Mouse (Mus musculus) heart, embryonic 13.5 days (tissue): Measurements from ENCODE around the gene Gnl3l. TPM values are rescaled to one million over a fixed set of nuclear protein-coding genes. Genes with fewer than 3 reads are reported as not detected.

Source experiments
- ATAC-seq: fragments of 200-750 bp; cut with Nextera tagmentation; 2 replicates; pipeline ENCODE4 v1.8.0; 2017; ENCODE audit warnings: moderate TSS enrichment; ENCODE audit not compliant: insufficient number of reproducible peaks, low FRiP score, low TSS enrichment; ENCODE audit errors: extremely low read depth
- H3K27ac ChIP-seq: fragments of 300-500 bp; sonication (generic); replicated peaks from 2 replicates; pipeline ENCODE4 v1.5.1; 2015; ENCODE audit warnings: moderate library complexity, mild to moderate bottlenecking, inconsistent platforms
- H3K27me3 ChIP-seq: fragments of 300-500 bp; sonication (generic); replicated peaks from 2 replicates; pipeline ENCODE4 v1.6.1; 2015; ENCODE audit warnings: mild to moderate bottlenecking, inconsistent platforms
- H3K36me3 ChIP-seq: fragments of 300-500 bp; sonication (generic); 2 replicates; pipeline ENCODE4 v1.6.1; 2015; ENCODE audit warnings: mild to moderate bottlenecking, inconsistent platforms
- H3K4me1 ChIP-seq: fragments of 300-500 bp; sonication (generic); 2 replicates; pipeline ENCODE4 v1.6.1; 2015; ENCODE audit warnings: inconsistent platforms
- H3K4me2 ChIP-seq: fragments of 300-500 bp; sonication (generic); 2 replicates; pipeline ENCODE4 v1.6.1; 2015; ENCODE audit warnings: inconsistent platforms, mild to moderate bottlenecking, moderate library complexity
- H3K4me3 ChIP-seq: fragments of 300-500 bp; sonication (generic); 2 replicates; pipeline ENCODE4 v1.5.1; 2015; ENCODE audit warnings: moderate library complexity, mild to moderate bottlenecking, inconsistent platforms
- H3K9ac ChIP-seq: fragments of 300-500 bp; sonication (generic); 2 replicates; pipeline ENCODE4 v1.6.1; 2015; ENCODE audit warnings: inconsistent platforms, mild to moderate bottlenecking, moderate library complexity
- H3K9me3 ChIP-seq: fragments of 300-500 bp; sonication (generic); 2 replicates; pipeline ENCODE4 v1.6.1; 2016; ENCODE audit warnings: inconsistent platforms
- WGBS: fragments of 180-500 bp; shearing (Covaris S2); methylation state at CpG from one replicate; pipeline ENCODE4 v1.1.7; 2015; ENCODE audit warnings: mixed read lengths; 5-methylcytosine and 5-hydroxymethylcytosine counted together
- polyA plus RNA-seq: library from polyadenylated mRNA; unstranded; fragments of >200 nt; fragmentation: Nextera tagmentation; extraction: Ambion mirVana; gene quantifications from 2 replicates; pipeline ENCODE4 v1.2.1, GENCODE M21; 2015

The Gnl3l gene
- polyA plus RNA-seq, 1 experiment from 2014 or later, result 22.4 TPM

GRCm38 (mm10) chrX:151046321-151046720 is 29.2 kb upstream of the Gnl3l start:
- ATAC-seq, result no peak
- 46% methylated on average over 11 of the region's 11 CpGs for WGBS
- Histone ChIP-seq H3K4me3 (peak overlapping the region; percentile 75), H3K27me3 (no peaks in the 10 kb centered on the region), H3K4me2 (peak overlapping the region; percentile 76), H3K4me1 (peaks cover 19% of the 10 kb centered on the region), H3K9me3 (no peaks in the 10 kb centered on the region), H3K36me3 (no peaks in the 10 kb centered on the region), H3K27ac (peak overlapping the region; percentile 89), H3K9ac (peak overlapping the region; percentile 59; the same call in 1 of the 2 replicates)

- Histone ChIP-seq H3K27me3 (no peaks in the 10 kb centered on the region), H3K9me3 (no peaks in the 10 kb centered on the region), H3K4me2 (peak within 1 kb of the TSS; percentile 76), H3K4me3 (peak within 1 kb of the TSS; percentile 75), H3K27ac (peak within 1 kb of the TSS; percentile 89), H3K4me1 (peaks cover 19% of the 10 kb centered on the region), H3K9ac (peak within 1 kb of the TSS; percentile 91), H3K36me3 (no peaks in the 10 kb centered on the region)
- 78% methylated on average over 8 of the region's 8 CpGs for WGBS
- ATAC-seq, result no peak
These were observed 28.7 kb upstream of the Gnl3l start, which contains the start of gene Fgd1 for GRCm38 (mm10) chrX:151045850-151046249. TSS of gene Fgd1 (plus strand) at chrX:151046150.

DNA sequence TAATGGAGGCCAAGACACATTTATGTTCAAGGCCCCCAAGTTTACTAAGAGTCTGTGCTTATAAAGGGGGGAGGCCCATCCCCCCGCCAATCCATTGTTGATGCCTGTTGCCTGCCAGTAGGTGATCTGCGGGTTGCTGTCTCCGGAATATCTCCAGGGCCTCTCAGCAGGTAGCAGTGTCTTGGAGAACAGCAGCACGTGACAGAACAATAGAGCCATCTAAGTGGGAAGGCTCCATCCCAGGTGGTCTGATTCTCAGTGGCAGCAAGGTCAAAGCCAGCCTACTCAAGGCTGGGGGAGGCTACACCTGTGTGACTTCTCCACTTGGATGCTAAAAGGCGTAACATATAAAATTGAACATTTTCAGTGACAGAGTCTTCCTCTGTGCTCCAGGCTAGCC is 24.1 kb upstream of the Gnl3l start:
- H3K27me3 ChIP-seq, result no peaks in the 10 kb centered on the region
- no peak for ATAC-seq
- 49% methylated on average over 5 of the region's 5 CpGs for WGBS
- H3K27ac ChIP-seq, result no peak overlapping the region
- H3K9me3 ChIP-seq, result no peaks in the 10 kb centered on the region
- H3K4me1 ChIP-seq, result no peaks in the 10 kb centered on the region
- H3K4me2 ChIP-seq, result no peak overlapping the region
- no peaks in the 10 kb centered on the region for H3K36me3 ChIP-seq
- H3K4me3 ChIP-seq, result no peak overlapping the region
- no peak overlapping the region for H3K9ac ChIP-seq

DNA sequence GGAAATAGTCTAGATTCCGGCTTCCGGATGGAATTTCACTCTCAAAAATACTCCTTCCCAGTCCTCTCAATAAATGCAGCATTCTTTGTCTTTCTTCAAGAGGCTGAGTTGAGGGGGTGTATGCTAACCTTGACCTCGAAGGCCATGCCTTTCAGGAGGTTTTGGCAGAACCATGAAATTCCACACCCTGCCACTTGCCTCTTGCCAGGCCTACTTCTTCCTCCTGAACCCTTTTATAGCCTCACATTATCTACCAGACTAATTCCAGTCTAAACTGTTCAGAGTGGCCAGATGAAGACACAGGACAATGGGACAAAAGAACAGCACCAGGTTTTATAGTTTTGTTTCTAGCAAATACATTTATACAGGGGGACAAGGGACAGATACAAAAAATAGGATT is 14.3 kb upstream of the Gnl3l start:
- no peak overlapping the region for H3K4me2 ChIP-seq
- H3K4me1 ChIP-seq, result 0 out of 2 replicates have a peak, but pooled peaks cover 5% of the 10 kb centered on the region
- no peak for ATAC-seq
- H3K4me3 ChIP-seq, result no peak overlapping the region
- WGBS, result 50% methylated on average over 3 of the region's 3 CpGs
- H3K36me3 ChIP-seq, result no peaks in the 10 kb centered on the region
- H3K27me3 ChIP-seq, result no peaks in the 10 kb centered on the region
- H3K27ac ChIP-seq, result peak overlapping the region; percentile 54
- no peaks in the 10 kb centered on the region for H3K9me3 ChIP-seq
- no peak overlapping the region for H3K9ac ChIP-seq

DNA sequence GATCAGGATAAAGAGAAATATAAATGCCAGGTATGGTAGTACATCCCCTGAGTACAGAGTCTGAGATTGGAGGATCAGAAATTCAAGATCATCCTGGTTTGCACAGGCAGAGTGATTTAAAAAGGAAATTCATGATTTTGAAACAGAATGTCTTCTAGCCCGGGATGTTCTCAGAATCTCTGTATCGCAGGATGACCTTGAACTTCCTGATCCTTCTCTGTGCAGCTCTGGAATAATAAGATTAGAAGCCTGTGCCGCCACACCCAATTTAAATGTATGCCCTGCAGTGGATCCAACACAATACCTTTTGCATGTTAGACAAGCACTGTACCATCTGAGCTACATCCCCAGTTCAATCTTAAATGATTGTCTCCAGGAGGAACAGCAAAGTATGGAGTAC is 1.7 kb upstream of the Gnl3l start:
- peaks cover 6% of the 10 kb centered on the region for H3K36me3 ChIP-seq
- WGBS, result 74% methylated on average over 3 of the region's 3 CpGs
- H3K27me3 ChIP-seq, result no peaks in the 10 kb centered on the region
- ATAC-seq, result no peak
- H3K4me1 ChIP-seq, result peaks cover 6% of the 10 kb centered on the region
- H3K9ac ChIP-seq, result no peak overlapping the region
- peak overlapping the region; percentile 76; the same call in 1 of the 2 replicates for H3K27ac ChIP-seq
- no peaks in the 10 kb centered on the region for H3K9me3 ChIP-seq
- H3K4me2 ChIP-seq, result 0 out of 2 replicates have a peak overlapping the region, but pooled peaks have one; percentile 68
- H3K4me3 ChIP-seq, result no peak overlapping the region

DNA sequence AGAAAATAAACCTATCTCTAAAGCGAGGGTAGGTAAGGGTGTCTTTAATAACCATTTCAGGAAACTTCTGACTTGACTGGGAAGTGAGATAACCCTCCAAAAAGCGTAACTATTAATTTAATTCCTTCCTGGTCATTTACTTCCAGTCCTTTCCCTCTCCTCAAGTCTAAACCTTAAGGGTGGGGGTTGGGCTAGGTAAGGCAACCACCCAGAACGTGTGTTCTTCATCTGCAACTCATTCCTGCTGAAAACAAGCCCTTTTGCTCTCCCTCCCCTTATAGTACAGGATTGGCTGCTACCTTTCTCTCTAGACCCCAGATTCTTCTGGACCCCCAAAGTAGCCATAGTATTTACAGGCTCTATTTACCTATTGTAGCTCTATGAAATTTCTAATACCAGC is 775 bp upstream of the Gnl3l start:
- peak overlapping the region; percentile 76 for H3K27ac ChIP-seq
- ATAC-seq, result no peak
- peaks cover 11% of the 10 kb centered on the region for H3K36me3 ChIP-seq
- peak overlapping the region; percentile 59 for H3K4me3 ChIP-seq
- H3K4me2 ChIP-seq, result peak overlapping the region; percentile 68
- peaks cover 6% of the 10 kb centered on the region for H3K4me1 ChIP-seq
- 6% methylated on average over 3 of the region's 3 CpGs for WGBS
- H3K9me3 ChIP-seq, result no peaks in the 10 kb centered on the region
- no peaks in the 10 kb centered on the region for H3K27me3 ChIP-seq
- peak overlapping the region; percentile 72 for H3K9ac ChIP-seq

DNA sequence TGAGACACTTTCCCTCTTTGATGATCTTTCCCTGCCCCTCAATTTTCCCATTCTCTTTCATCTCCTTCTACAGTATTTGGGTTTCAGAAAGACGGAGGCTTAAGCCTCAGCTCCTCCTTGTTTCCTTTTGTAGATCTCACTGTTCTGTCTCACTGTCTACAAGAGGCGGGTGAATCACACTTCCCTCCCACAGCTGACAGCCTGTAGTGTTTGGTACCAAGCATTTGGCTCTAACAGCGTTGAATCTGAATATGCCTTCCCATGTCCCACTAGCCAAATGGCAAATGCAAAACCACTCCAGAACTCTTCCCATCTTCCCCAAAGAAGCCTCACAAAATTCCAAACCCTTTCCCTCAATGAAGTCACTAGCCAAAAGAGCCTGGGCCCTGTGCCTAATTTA is 20.3 kb downstream of the Gnl3l start:
- ATAC-seq, result no peak
- no peak overlapping the region for H3K4me3 ChIP-seq
- 75% methylated on average over 3 of the region's 3 CpGs for WGBS
- H3K27me3 ChIP-seq, result no peaks in the 10 kb centered on the region
- H3K9me3 ChIP-seq, result no peaks in the 10 kb centered on the region
- H3K36me3 ChIP-seq, result peaks cover 90% of the 10 kb centered on the region
- no peak overlapping the region for H3K9ac ChIP-seq
- H3K4me1 ChIP-seq, result no peaks in the 10 kb centered on the region
- no peak overlapping the region for H3K4me2 ChIP-seq
- H3K27ac ChIP-seq, result no peak overlapping the region

DNA sequence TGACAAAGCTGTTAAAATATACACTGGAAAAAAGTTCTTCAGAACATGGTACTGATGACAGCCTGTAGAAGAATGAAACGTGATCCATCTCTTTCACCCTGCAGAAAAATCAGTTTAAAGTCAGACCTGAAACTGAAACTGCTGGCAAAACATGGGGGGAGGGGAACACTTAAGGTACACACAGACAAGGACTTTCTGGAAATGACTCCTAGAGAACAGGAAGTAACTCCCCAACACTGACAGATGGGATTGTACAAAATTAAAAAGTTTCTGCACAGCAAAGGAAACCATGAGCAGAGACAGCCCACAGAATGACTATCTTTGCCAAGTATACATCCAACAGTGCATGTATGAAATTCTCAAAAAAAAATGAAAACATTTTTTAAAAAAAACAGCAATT is 35.5 kb downstream of the Gnl3l start:
- no peak overlapping the region for H3K4me2 ChIP-seq
- H3K36me3 ChIP-seq, result peaks cover 28% of the 10 kb centered on the region
- ATAC-seq, result no peak
- H3K4me1 ChIP-seq, result no peaks in the 10 kb centered on the region
- H3K27ac ChIP-seq, result no peak overlapping the region
- H3K4me3 ChIP-seq, result no peak overlapping the region
- H3K27me3 ChIP-seq, result no peaks in the 10 kb centered on the region
- 54% methylated on average over 1 of the region's 1 CpGs for WGBS
- no peak overlapping the region for H3K9ac ChIP-seq
- H3K9me3 ChIP-seq, result no peaks in the 10 kb centered on the region

DNA sequence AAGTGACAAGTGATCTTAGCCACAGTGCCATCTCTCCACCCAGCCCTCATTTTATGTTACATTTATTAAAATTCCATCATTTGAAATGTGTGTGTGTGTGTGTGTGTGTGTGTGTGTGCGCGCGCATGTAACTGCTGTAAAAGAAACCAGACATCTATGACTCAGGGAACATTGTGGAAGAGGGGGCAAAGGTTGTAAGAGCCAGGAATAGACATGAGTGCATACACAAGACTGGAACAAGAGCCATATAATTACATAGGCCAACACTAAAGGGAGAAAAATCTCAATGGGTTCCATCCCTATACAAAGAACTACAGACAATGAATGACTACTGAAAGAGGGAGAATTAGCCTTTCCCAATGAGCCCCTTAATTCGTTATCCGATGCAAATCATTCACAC is 41.7 kb downstream of the Gnl3l start:
- H3K4me3 ChIP-seq, result no peak overlapping the region
- ATAC-seq, result no peak
- H3K4me1 ChIP-seq, result no peaks in the 10 kb centered on the region
- no peak overlapping the region for H3K9ac ChIP-seq
- 83% methylated on average over 5 of the region's 5 CpGs for WGBS
- no peak overlapping the region for H3K27ac ChIP-seq
- H3K36me3 ChIP-seq, result no peaks in the 10 kb centered on the region
- no peaks in the 10 kb centered on the region for H3K27me3 ChIP-seq
- H3K9me3 ChIP-seq, result no peaks in the 10 kb centered on the region
- no peak overlapping the region for H3K4me2 ChIP-seq

- Histone ChIP-seq H3K9me3 (no peaks in the 10 kb centered on the region), H3K36me3 (no peaks in the 10 kb centered on the region), H3K4me2 (no peak overlapping the region), H3K9ac (no peak overlapping the region), H3K27me3 (no peaks in the 10 kb centered on the region), H3K4me3 (no peak overlapping the region), H3K4me1 (no peaks in the 10 kb centered on the region), H3K27ac (no peak overlapping the region)
- 24% methylated on average over 2 of the region's 2 CpGs for WGBS
- ATAC-seq, result no peak
These were observed 54.1 kb downstream of the Gnl3l start for GRCm38 (mm10) chrX:150963027-150963426.

DNA sequence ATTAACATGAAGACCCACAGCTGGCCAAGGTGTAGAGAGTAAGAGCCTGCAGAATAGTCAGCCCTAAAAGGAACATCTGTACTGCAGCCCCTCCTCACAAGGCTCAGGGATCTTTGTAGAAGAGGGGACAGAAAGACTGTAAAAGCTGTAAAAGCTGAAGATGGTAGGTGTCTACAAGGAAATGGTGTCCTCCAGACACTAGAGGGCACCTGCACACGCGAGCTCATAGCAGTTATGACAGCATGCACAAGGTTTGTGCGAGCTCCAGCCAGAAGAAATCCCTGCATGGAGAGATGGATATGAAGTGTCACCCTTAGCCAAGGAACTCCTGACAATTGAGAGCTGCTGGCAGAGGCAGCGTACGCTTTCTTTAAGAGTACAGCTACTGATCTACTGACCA is 56.4 kb downstream of the Gnl3l start:
- H3K9me3 ChIP-seq, result no peaks in the 10 kb centered on the region
- 52% methylated on average over 5 of the region's 5 CpGs for WGBS
- no peak overlapping the region for H3K4me3 ChIP-seq
- H3K4me2 ChIP-seq, result no peak overlapping the region
- no peaks in the 10 kb centered on the region for H3K36me3 ChIP-seq
- no peak for ATAC-seq
- no peak overlapping the region for H3K27ac ChIP-seq
- no peak overlapping the region for H3K9ac ChIP-seq
- no peaks in the 10 kb centered on the region for H3K27me3 ChIP-seq
- no peaks in the 10 kb centered on the region; the same call in 1 of the 2 replicates for H3K4me1 ChIP-seq

GRCm38 (mm10) chrX:150956522-150957300 is 60.4 kb downstream of the Gnl3l start:
- Histone ChIP-seq H3K27me3 (no peaks in the 10 kb centered on the region), H3K4me3 (peak overlapping the region; percentile 13; the same call in 1 of the 2 replicates), H3K9ac (peak overlapping the region; percentile 50; the same call in 1 of the 2 replicates), H3K4me1 (no peaks in the 10 kb centered on the region; the same call in 1 of the 2 replicates), H3K4me2 (peak overlapping the region; percentile 55), H3K27ac (peak overlapping the region; percentile 69), H3K9me3 (no peaks in the 10 kb centered on the region), H3K36me3 (no peaks in the 10 kb centered on the region)
- 20% methylated on average over 25 of the region's 25 CpGs for WGBS
- ATAC-seq, result peak; percentile 82
